Mouse (Mus musculus): Measurements from ENCODE around the gene G6pd2. TPM values are rescaled to one million over a fixed set of nuclear protein-coding genes. Genes with fewer than 3 reads are reported as not detected.

Gene G6pd2
- polyA plus RNA-seq (2011; ENCODE audit: insufficient read depth, insufficient read length, low replicate concordance, missing spikeins): 1.1 and 1.7 TPM in 2 replicates

GRCm38 (mm10) chr5:61808516-61808915, at the start of gene G6pd2:
G6pd2 (plus strand) TSS chr5:61808816.
- H3K4me3 ChIP-seq (replicated peaks; ENCODE audit: control insufficient read depth, low read depth, low read length): no peak within 1 kb of the TSS

GRCm38 (mm10) chr5:61764214-61764613, 44.4 kb upstream of the G6pd2 start:
- 39% methylated on average over 1 of the region's 1 CpGs for WGBS
- H3K27ac ChIP-seq (ENCODE audit: control insufficient read depth, insufficient read depth, low read depth, low read length, poor library complexity): no peak overlapping the region
- no peak overlapping the region for H3K4me3 ChIP-seq (replicated peaks; ENCODE audit: control insufficient read depth, low read depth, low read length)
- H3K4me1 ChIP-seq (ENCODE audit: control insufficient read depth, insufficient read depth, low read length): no peaks in the 10 kb centered on the region
- TF ChIP-seq POLR2A (IDR thresholded peaks at IDR 0.05; ENCODE audit: borderline replicate concordance, control insufficient read depth, low read depth, low read length) (no peak), CTCF (IDR thresholded peaks at IDR 0.05; ENCODE audit: control insufficient read depth, insufficient read depth, low read length) (no peak)

More at GRCm38 (mm10) chr5:61808516-61808915, at the start of gene G6pd2:
- WGBS: 82% methylated on average over 2 of the region's 2 CpGs
- H3K4me1 ChIP-seq (ENCODE audit: control insufficient read depth, insufficient read depth, low read length): no peaks in the 10 kb centered on the region
- TF ChIP-seq CTCF (IDR thresholded peaks at IDR 0.05; ENCODE audit: control insufficient read depth, insufficient read depth, low read length): no peak
- TF ChIP-seq POLR2A (IDR thresholded peaks at IDR 0.05; ENCODE audit: borderline replicate concordance, control insufficient read depth, low read depth, low read length): no peak
- H3K27ac ChIP-seq (ENCODE audit: control insufficient read depth, insufficient read depth, low read depth, low read length, poor library complexity): no peak within 1 kb of the TSS

- no peaks in the 10 kb centered on the region for H3K4me1 ChIP-seq (ENCODE audit: control insufficient read depth, insufficient read depth, low read length)
- H3K27ac ChIP-seq (ENCODE audit: control insufficient read depth, insufficient read depth, low read depth, low read length, poor library complexity): no peak overlapping the region
- H3K4me3 ChIP-seq (replicated peaks; ENCODE audit: control insufficient read depth, low read depth, low read length): no peak overlapping the region
- no peak for TF ChIP-seq CTCF (IDR thresholded peaks at IDR 0.05; ENCODE audit: control insufficient read depth, insufficient read depth, low read length)
- no peak for TF ChIP-seq POLR2A (IDR thresholded peaks at IDR 0.05; ENCODE audit: borderline replicate concordance, control insufficient read depth, low read depth, low read length)
Measured at GRCm38 (mm10) chr5:61832935-61833551, 24.4 kb downstream of the G6pd2 start.

- TF ChIP-seq POLR2A (IDR thresholded peaks at IDR 0.05; ENCODE audit: borderline replicate concordance, control insufficient read depth, low read depth, low read length) (no peak), CTCF (IDR thresholded peaks at IDR 0.05; ENCODE audit: control insufficient read depth, insufficient read depth, low read length) (no peak)
- Histone ChIP-seq H3K4me1 (ENCODE audit: control insufficient read depth, insufficient read depth, low read length) (no peaks in the 10 kb centered on the region), H3K4me3 (replicated peaks; ENCODE audit: control insufficient read depth, low read depth, low read length) (no peak overlapping the region), H3K27ac (ENCODE audit: control insufficient read depth, insufficient read depth, low read depth, low read length, poor library complexity) (no peak overlapping the region)
- whole genome bisulfite sequencing: 69% methylated on average over 2 of the region's 2 CpGs
Measured at GRCm38 (mm10) chr5:61843891-61844290, 35.3 kb downstream of the G6pd2 start.

Data from bone marrow, adult 2 months (tissue).